ENCODE assay signal across 24 mouse cellular contexts in the genomic region with DNA sequence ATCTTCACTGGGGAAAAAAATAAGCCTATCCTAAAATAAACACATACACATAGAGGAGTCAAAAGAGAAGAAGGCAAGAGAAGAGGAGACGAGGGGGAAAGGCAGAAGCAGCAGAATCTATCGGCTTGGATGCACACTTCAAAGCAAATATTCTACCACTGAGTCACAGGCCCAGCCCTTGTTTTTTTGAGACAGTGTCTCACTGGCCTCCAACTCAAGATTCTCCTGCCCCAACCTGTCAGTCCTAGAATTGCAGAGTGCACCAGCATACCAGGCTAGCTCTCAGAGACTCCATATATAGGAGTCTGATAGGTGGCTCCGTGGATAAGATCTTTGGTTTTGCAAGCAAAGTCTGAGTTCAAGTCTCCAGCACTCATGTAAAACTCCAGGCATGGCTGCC.
DNase-seq lines count a peak whose midpoint lies in the region; ATAC-seq and TF ChIP-seq lines count a peak whose summit lies in the region.
"Had no signal": no experiment of that assay in that cellular context is flagged by ENCODE, and none has a peak within 500 bp of the region (broad histone marks: within the 10 kb centered on the region; RNA-seq: fewer than 3 reads in every experiment).

No protein-coding gene starts in this region.

- 66% methylated on average over 3 of the region's 3 CpGs for WGBS in liver, postnatal 0 days (ENCODE audit: insufficient replicate concordance)
- 79% methylated on average over 3 of the region's 3 CpGs for WGBS in liver, embryonic 11.5 days
- 90% methylated on average over 3 of the region's 3 CpGs for WGBS in midbrain, embryonic 11.5 days
- WGBS in midbrain, embryonic 14.5 days: 92% methylated on average over 3 of the region's 3 CpGs

- H3K4me1 ChIP-seq in liver, postnatal 0 days (ENCODE audit: insufficient read depth): peaks cover 32% of the 10 kb centered on the region
- 0 out of 2 replicates have a peak, but pooled peaks cover 3% of the 10 kb centered on the region for H3K4me1 ChIP-seq in liver, embryonic 11.5 days (replicated peaks; ENCODE audit: control insufficient read depth, insufficient read depth, low read length)
- H3K4me1 ChIP-seq in midbrain, embryonic 11.5 days (ENCODE audit: control insufficient read depth, insufficient read depth, low read length): peaks cover 6% of the 10 kb centered on the region
- H3K4me1 ChIP-seq in midbrain, embryonic 14.5 days (ENCODE audit: control insufficient read depth, insufficient read depth, low read length): peaks cover 8% of the 10 kb centered on the region; the same call in 1 of the 2 replicates
- H3K4me1 ChIP-seq: embryonic facial prominence, embryonic 15.5 days; forebrain, embryonic 15.5 days had no signal

- DNase-seq in liver, postnatal 0 days: no peak
- DNase-seq in liver, embryonic 11.5 days (ENCODE audit: low spot score): no peak
- peak; percentile 69 for DNase-seq in midbrain, embryonic 11.5 days (ENCODE audit: low spot score, missing footprints)
- no peak for DNase-seq in midbrain, embryonic 14.5 days
- DNase-seq in Patski (ENCODE audit: low read depth, low spot score): no peak
- DNase-seq in embryo, embryonic 11 days: no peak
- no peak for DNase-seq in cerebellum, postnatal 25 days
- DNase-seq: adrenal gland, adult 2 months; adrenal gland, postnatal 10 days; adrenal gland, postnatal 25 days; B cell, adult 2 months; cerebellum, adult 11 months; cerebellum, adult 18-20 months; cerebellum, adult 8-10 months; cerebellum, adult 9-11 months; cerebellum, postnatal 14 days had no signal

- no peak for TF ChIP-seq CTCF in liver, postnatal 0 days (IDR thresholded peaks at IDR 0.05; ENCODE audit: low read depth)
- no peak for TF ChIP-seq CTCF in Patski (IDR thresholded peaks at IDR 0.05)

- no peak for TF ChIP-seq EP300 in liver, postnatal 0 days (IDR thresholded peaks at IDR 0.05; ENCODE audit: low read depth)

- no peaks in the 10 kb centered on the region for H3K36me3 ChIP-seq in liver, postnatal 0 days (replicated peaks; ENCODE audit: insufficient read depth, low read length)
- H3K36me3 ChIP-seq in liver, embryonic 11.5 days (ENCODE audit: control insufficient read depth, insufficient read depth, low read length): no peaks in the 10 kb centered on the region
- H3K36me3 ChIP-seq in midbrain, embryonic 11.5 days (ENCODE audit: control insufficient read depth, insufficient read depth, low read length): no peaks in the 10 kb centered on the region
- H3K36me3 ChIP-seq in midbrain, embryonic 14.5 days (ENCODE audit: control insufficient read depth, insufficient read depth, low read length): no peaks in the 10 kb centered on the region
- H3K36me3 ChIP-seq: embryonic facial prominence, embryonic 13.5 days; embryonic facial prominence, embryonic 15.5 days; forebrain, embryonic 15.5 days; G1E had no signal

- H3K27me3 ChIP-seq in liver, postnatal 0 days (ENCODE audit: insufficient read depth, low read length): no peaks in the 10 kb centered on the region
- no peaks in the 10 kb centered on the region for H3K27me3 ChIP-seq in liver, embryonic 11.5 days (replicated peaks; ENCODE audit: control insufficient read depth, insufficient read depth, low read length)
- no peaks in the 10 kb centered on the region for H3K27me3 ChIP-seq in midbrain, embryonic 11.5 days (ENCODE audit: control insufficient read depth, insufficient read depth, low read length)
- no peaks in the 10 kb centered on the region for H3K27me3 ChIP-seq in midbrain, embryonic 14.5 days (ENCODE audit: control insufficient read depth, insufficient read depth, low read length)
- H3K27me3 ChIP-seq in Patski: no peaks in the 10 kb centered on the region
- H3K27me3 ChIP-seq: CH12.LX; embryonic facial prominence, embryonic 13.5 days; embryonic facial prominence, embryonic 15.5 days; forebrain, embryonic 13.5 days; forebrain, embryonic 15.5 days had no signal

- H3K4me2 ChIP-seq in liver, postnatal 0 days (ENCODE audit: low read depth, low read length): no peak overlapping the region
- no peak overlapping the region for H3K4me2 ChIP-seq in liver, embryonic 11.5 days
- H3K4me2 ChIP-seq in midbrain, embryonic 11.5 days: no peak overlapping the region
- no peak overlapping the region for H3K4me2 ChIP-seq in midbrain, embryonic 14.5 days (ENCODE audit: low read length)
- H3K4me2 ChIP-seq: embryonic facial prominence, embryonic 13.5 days; embryonic facial prominence, embryonic 15.5 days; forebrain, embryonic 13.5 days; forebrain, embryonic 15.5 days had no signal

- peak overlapping the region; percentile 34; the same call in 1 of the 2 replicates for H3K9ac ChIP-seq in liver, postnatal 0 days (replicated peaks)
- no peak overlapping the region for H3K9ac ChIP-seq in liver, embryonic 11.5 days (ENCODE audit: low read depth, low read length)
- H3K9ac ChIP-seq in midbrain, embryonic 11.5 days (ENCODE audit: low read length): no peak overlapping the region
- no peak overlapping the region for H3K9ac ChIP-seq in midbrain, embryonic 14.5 days (replicated peaks; ENCODE audit: low read length)
- H3K9ac ChIP-seq: embryonic facial prominence, embryonic 13.5 days; embryonic facial prominence, embryonic 15.5 days; forebrain, embryonic 13.5 days; forebrain, embryonic 15.5 days had no signal

- H3K27ac ChIP-seq in liver, postnatal 0 days (ENCODE audit: low read depth): peak overlapping the region; percentile 86
- no peak overlapping the region for H3K27ac ChIP-seq in liver, embryonic 11.5 days (ENCODE audit: low read depth, low read length)
- H3K27ac ChIP-seq in midbrain, embryonic 11.5 days (ENCODE audit: low read depth, low read length): no peak overlapping the region
- H3K27ac ChIP-seq in midbrain, embryonic 14.5 days (replicated peaks; ENCODE audit: low read depth, low read length): no peak overlapping the region
- H3K27ac ChIP-seq: embryonic facial prominence, embryonic 13.5 days; embryonic facial prominence, embryonic 15.5 days; forebrain, embryonic 13.5 days; forebrain, embryonic 15.5 days had no signal

- no peak for ATAC-seq in liver, postnatal 0 days
- ATAC-seq in liver, embryonic 11.5 days (replicated peaks; ENCODE audit: low FRiP score): no peak
- no peak for ATAC-seq in midbrain, embryonic 11.5 days (ENCODE audit: low FRiP score)
- no peak for ATAC-seq in midbrain, embryonic 14.5 days (ENCODE audit: low FRiP score, low TSS enrichment)
- peak; percentile 60 for ATAC-seq in Patski
- ATAC-seq: CD4-positive, CD25-positive, alpha-beta regulatory T cell, adult 4 months; forebrain, embryonic 13.5 days; forebrain, embryonic 15.5 days had no signal

- no peaks in the 10 kb centered on the region for H3K9me3 ChIP-seq in liver, postnatal 0 days (ENCODE audit: low read length)
- no peaks in the 10 kb centered on the region for H3K9me3 ChIP-seq in liver, embryonic 11.5 days (ENCODE audit: control insufficient read depth, low read length)
- H3K9me3 ChIP-seq in midbrain, embryonic 11.5 days (ENCODE audit: control insufficient read depth, low read length): no peaks in the 10 kb centered on the region
- no peaks in the 10 kb centered on the region for H3K9me3 ChIP-seq in midbrain, embryonic 14.5 days (ENCODE audit: control insufficient read depth, low read length)
- H3K9me3 ChIP-seq: embryonic facial prominence, embryonic 13.5 days; embryonic facial prominence, embryonic 15.5 days; forebrain, embryonic 13.5 days; forebrain, embryonic 15.5 days; G1E had no signal

- CTCF ChIA-PET in Patski (lab: Charles Lee): interaction anchor here (1.0 kb wide), 1 partner anchor 12 kb away, joined by 3 read pairs; no protein-coding TSS in a partner anchor

- H3K4me3 ChIP-seq in liver, postnatal 0 days (ENCODE audit: low read depth, low read length): no peak overlapping the region
- no peak overlapping the region for H3K4me3 ChIP-seq in liver, embryonic 11.5 days (ENCODE audit: low read depth, low read length)
- no peak overlapping the region for H3K4me3 ChIP-seq in midbrain, embryonic 11.5 days (ENCODE audit: low read depth, low read length)
- no peak overlapping the region for H3K4me3 ChIP-seq in midbrain, embryonic 14.5 days (replicated peaks; ENCODE audit: low read depth, low read length)
- H3K4me3 ChIP-seq: embryonic facial prominence, embryonic 13.5 days; embryonic facial prominence, embryonic 15.5 days; erythroblast, embryonic 14.5 days; forebrain, embryonic 13.5 days; forebrain, embryonic 15.5 days had no signal

- POLR2A ChIA-PET in Patski (lab: Charles Lee): no interaction called here

- in situ Hi-C loops in Patski (cut with MboI; ENCODE audit: low pct_unique_long_range_greater_than_20kb): loop anchor here (25.0 kb wide), 1 partner anchor 332 kb away; no protein-coding TSS in a partner anchor
